37 mouse cellular contexts compared by ENCODE assay signal in genomic region chr11:72194259-72194658, GRCm38 (mm10). TPM values are rescaled to one million over a fixed set of nuclear protein-coding genes. Genes with fewer than 3 reads are reported as not detected.
"Had no signal": no experiment of that assay in that cellular context is flagged by ENCODE, and none has a peak within 500 bp of the region (broad histone marks: within the 10 kb centered on the region; RNA-seq: fewer than 3 reads in every experiment).

No protein-coding gene starts in this region.

- H3K4me3 ChIP-seq: heart, embryonic 10.5 days; heart, embryonic 12.5 days; heart, embryonic 13.5 days; heart, embryonic 15.5 days; hindbrain, embryonic 10.5 days; hindbrain, embryonic 12.5 days; hindbrain, embryonic 13.5 days; hindbrain, embryonic 15.5 days; intestine, embryonic 15.5 days; kidney, embryonic 15.5 days; layer of hippocampus, adult 2 months had no signal

- H3K4me2 ChIP-seq: heart, embryonic 11.5 days; heart, embryonic 12.5 days; heart, embryonic 13.5 days; heart, embryonic 15.5 days; hindbrain, embryonic 12.5 days; hindbrain, embryonic 13.5 days; hindbrain, embryonic 14.5 days; hindbrain, embryonic 15.5 days; intestine, embryonic 15.5 days; kidney, embryonic 15.5 days had no signal

- H3K9ac ChIP-seq: heart, embryonic 12.5 days; heart, embryonic 13.5 days; heart, embryonic 15.5 days; hindbrain, embryonic 12.5 days; hindbrain, embryonic 13.5 days; hindbrain, embryonic 14.5 days; hindbrain, embryonic 15.5 days; intestine, embryonic 15.5 days; kidney, embryonic 15.5 days had no signal

- H3K27ac ChIP-seq: heart, embryonic 10.5 days; heart, embryonic 13.5 days; heart, embryonic 15.5 days; hindbrain, embryonic 10.5 days; hindbrain, embryonic 12.5 days; hindbrain, embryonic 13.5 days; hindbrain, embryonic 14.5 days; hindbrain, embryonic 15.5 days; hindbrain, postnatal 0 days; intestine, embryonic 15.5 days; kidney, embryonic 15.5 days; kidney, postnatal 0 days; layer of hippocampus, adult 2 months had no signal

- H3K27me3 ChIP-seq: heart, embryonic 12.5 days; heart, embryonic 13.5 days; heart, embryonic 15.5 days; hindbrain, embryonic 12.5 days; hindbrain, embryonic 13.5 days; hindbrain, embryonic 15.5 days; intestine, embryonic 15.5 days; kidney, embryonic 15.5 days had no signal

- ATAC-seq: hindbrain, embryonic 16.5 days; hindbrain, postnatal 0 days; inflammation-experienced regulatory T-cells, adult 6 months; intestine, embryonic 15.5 days; intestine, embryonic 16.5 days; intestine, postnatal 0 days had no signal

- H3K9me3 ChIP-seq: heart, embryonic 10.5 days; heart, embryonic 12.5 days; heart, embryonic 13.5 days; heart, embryonic 15.5 days; hindbrain, embryonic 10.5 days; hindbrain, embryonic 12.5 days; hindbrain, embryonic 13.5 days; hindbrain, embryonic 15.5 days; intestine, embryonic 15.5 days; kidney, embryonic 15.5 days had no signal

- H3K4me1 ChIP-seq: heart, embryonic 10.5 days; heart, embryonic 12.5 days; heart, embryonic 15.5 days; hindbrain, embryonic 10.5 days; hindbrain, embryonic 12.5 days; hindbrain, embryonic 13.5 days; hindbrain, embryonic 15.5 days; intestine, embryonic 15.5 days; kidney, embryonic 15.5 days had no signal

- DNase-seq: heart, postnatal 10 days; heart, postnatal 14 days; heart, postnatal 36 days; heart, postnatal 4 days; kidney, adult 11 months; kidney, adult 18-20 months; kidney, adult 2 months; kidney, adult 8-10 months; kidney, adult 9 months; kidney, postnatal 10 days; kidney, postnatal 14 days; kidney, postnatal 25 days; kidney, postnatal 36 days; kidney, postnatal 4 days; layer of hippocampus, adult 9-11 months; layer of hippocampus, postnatal 36 days had no signal

RNA-seq across cellular contexts. Expression of gene Gm43951, which starts 12.4 kb away (rescaled TPM):
- polyA plus RNA-seq: heart, embryonic 11.5 days; heart, embryonic 14.5 days; inflammation-experienced regulatory T-cells, adult 6 months; intestine, postnatal 0 days; kidney, embryonic 14.5 days had no signal

RNA-seq across cellular contexts. Expression of gene Pitpnm3, which starts 58.7 kb away (rescaled TPM):
- polyA plus RNA-seq: inflammation-experienced regulatory T-cells, adult 6 months had no signal
